Mouse (Mus musculus): Measurements from ENCODE around the gene Prom2.
A peak's percentile ranks its signal among the peaks of the same experiment; 100 is the strongest.

Prom2 gene

GRCm38 (mm10) chr2:127541185-127541584 is at the start of gene Prom2:
Gene Prom2, minus strand, starts transcription at chr2:127541467.
- no peak for DNase-seq (ENCODE audit: low read depth, low spot score)

GRCm38 (mm10) chr2:127590840-127591239 is 49.6 kb upstream of the Prom2 start:
- DNase-seq (ENCODE audit: low read depth, low spot score) = no peak

DNA sequence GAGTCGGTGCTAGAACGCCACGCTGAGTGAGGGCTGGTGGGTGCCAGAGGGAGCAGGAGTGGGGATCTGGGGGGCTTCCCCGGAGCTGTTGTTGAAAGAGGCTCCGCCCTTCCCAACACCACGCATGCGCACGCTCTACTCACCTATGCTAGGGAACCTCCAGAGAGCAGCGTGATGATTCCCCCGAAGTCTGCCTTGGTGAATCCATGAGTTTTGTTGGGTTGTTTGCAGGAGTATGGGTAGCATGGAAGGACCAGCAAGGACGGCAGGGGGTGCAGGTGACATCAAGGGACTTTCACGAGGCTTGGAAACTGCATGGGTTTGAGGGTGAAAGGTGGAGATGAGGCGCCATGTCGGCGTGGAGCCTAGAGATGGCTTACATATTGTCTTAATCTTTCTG is 48.9 kb upstream of the Prom2 start:
- no peak for DNase-seq (ENCODE audit: low read depth, low spot score)

- no peak for DNase-seq (ENCODE audit: low read depth, low spot score)
Measured at GRCm38 (mm10) chr2:127588897-127589296, 47.6 kb upstream of the Prom2 start.

GRCm38 (mm10) chr2:127587514-127587844 is 46.2 kb upstream of the Prom2 start:
- no peak for DNase-seq (ENCODE audit: low read depth, low spot score)

GRCm38 (mm10) chr2:127586694-127587513 is 45.6 kb upstream of the Prom2 start, which contains the start of the genes Zfp661 and Mrps5:
Gene Zfp661, minus strand, starts transcription at chr2:127587094.
Gene Mrps5, plus strand, starts transcription at chr2:127587222.
- DNase-seq (ENCODE audit: low read depth, low spot score) = peak; percentile 72

- DNase-seq (ENCODE audit: low read depth, low spot score) = peak; percentile 86
Measured at GRCm38 (mm10) chr2:127584436-127584858, 43.2 kb upstream of the Prom2 start.

- DNase-seq (ENCODE audit: low read depth, low spot score) = no peak
Measured at GRCm38 (mm10) chr2:127573322-127573721, 32.1 kb upstream of the Prom2 start.

DNA sequence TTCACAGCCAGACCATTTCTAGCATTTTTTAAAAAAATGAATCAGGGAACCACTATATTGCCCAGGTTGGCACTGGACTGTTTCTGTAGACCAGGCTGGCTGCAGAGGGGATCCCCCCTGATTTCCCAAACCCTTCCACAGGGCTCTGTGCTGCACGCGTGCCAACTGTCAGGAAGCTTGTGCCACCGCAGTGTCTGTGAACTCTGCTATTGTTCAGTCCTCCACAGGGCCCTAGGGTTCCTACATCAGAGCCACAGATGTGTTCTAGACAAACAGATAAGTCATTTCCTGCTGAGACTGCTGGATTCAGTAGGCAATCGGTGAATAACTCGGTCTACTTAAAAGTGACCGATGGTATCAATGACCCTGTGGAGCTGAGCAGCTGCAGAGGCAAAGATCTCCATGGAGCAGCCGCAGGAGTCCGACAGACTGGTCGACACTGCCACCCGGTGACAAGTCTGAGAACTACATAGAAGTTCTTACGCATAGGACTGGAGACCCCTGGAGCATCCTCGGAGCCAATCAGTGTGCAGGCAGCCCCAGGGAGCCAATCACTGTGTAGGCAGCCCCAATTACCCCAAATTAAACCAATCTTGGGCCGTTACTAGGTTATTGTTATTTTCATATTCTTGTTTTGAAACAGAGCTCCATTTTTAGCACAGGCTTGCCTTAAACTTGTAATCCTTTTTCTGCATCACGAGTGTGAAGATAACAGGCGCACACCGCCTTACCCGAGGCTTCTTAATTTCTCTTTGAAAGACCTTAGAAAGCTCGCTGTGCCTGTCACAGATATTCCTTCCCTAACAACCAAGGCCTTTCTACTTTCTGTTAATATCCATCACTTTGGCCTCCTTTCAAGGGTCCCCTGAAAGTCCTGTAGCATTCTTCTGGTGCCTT is 18.1 kb upstream of the Prom2 start:
- DNase-seq (ENCODE audit: low read depth, low spot score) = peak; percentile 87

- DNase-seq (ENCODE audit: low read depth, low spot score) = peak; percentile 10
Measured at GRCm38 (mm10) chr2:127551078-127551477, 9.8 kb upstream of the Prom2 start.

DNA sequence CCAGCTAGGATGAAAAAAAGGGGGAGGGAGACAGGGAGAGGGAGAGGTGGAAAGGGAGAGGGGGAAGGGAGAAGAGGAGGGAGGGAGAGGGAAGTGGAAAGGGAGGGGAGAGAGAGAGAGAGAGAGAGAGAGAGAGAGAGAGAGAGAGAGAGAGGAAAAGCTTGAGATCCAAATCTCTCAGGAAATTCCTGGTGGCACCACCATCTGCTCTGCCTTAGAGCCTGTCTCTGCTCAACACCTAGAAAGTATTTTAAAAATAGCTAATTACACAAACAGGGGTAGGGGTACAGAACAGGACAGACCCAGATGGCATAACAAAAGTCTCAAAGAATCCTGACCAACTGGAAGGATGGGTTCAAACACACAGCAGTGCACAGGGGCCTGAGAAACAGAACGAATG is 9.2 kb upstream of the Prom2 start:
- DNase-seq (ENCODE audit: low read depth, low spot score) = no peak

DNA sequence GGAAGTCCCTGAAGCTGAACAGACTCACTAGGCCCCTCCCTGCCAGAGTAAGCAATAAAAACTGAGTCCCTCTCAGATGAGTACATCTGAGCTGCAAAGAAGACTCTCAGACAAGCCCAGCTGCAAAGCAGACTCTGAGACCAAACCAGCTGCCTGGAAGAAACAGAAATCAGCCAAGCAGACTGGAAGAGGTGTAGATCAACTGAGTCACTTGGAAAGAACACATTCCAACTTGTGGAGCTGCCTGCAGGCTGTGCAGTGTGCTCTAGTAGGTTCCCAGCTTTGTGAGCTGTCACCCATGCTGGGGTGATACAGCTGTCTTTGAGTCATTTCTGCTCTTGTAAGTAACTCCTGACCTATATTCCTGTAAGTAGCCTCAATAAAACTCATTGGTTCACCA is 8.4 kb upstream of the Prom2 start:
- DNase-seq (ENCODE audit: low read depth, low spot score) = no peak

DNA sequence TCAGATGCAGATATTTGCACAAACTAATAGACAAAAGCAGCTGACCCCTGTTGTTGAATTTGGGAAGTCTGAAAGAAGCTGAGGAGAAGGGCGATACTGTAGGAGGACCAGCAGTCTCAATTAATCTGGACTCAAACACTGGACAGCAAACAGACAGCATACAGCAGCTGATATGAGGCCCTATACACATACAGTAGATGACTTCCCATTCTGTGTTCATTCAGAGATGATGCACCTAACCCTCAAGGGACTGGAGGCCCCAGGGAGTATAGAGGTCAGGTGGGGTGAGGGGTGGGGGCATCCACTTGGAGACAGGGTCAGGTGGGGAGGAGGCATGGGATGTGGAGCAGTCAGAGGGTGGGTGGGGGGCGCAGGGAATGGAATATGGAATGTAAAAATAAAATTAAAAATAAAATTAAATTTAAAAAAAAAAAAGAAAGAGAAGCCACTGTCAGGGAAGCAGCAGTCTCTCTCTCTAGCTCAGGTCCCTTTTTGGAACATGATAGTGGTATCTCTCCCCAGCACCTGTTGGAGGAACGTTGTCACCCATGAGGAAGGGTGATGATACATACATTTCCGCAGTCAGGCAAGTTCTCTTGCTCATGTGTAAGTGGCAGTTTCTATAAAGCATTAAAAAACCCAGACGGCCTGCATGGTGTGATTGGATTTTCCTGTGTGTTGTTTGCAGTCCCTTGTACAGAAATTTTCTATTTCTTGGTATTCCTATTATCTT is 7.2 kb upstream of the Prom2 start:
- DNase-seq (ENCODE audit: low read depth, low spot score) = no peak

DNA sequence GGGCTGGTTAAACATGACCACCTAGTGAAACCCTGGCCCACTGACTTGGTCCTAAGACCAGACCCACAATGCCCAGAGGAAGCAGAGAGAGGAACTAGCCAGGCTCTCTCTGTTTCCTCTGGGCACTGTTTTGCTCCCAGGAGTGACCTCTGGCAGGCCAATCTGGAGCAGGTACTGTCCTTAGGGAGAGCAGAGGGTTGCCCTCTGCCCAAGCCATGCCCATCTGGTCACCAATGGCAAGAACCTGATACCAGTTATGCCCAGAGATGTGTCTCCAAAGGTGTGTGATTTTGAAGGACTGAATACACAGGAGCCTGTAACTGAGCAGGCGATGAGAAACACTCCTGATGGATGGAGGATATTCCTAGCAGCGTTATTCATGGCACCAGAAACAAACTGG is 430 bp upstream of the Prom2 start:
- DNase-seq (ENCODE audit: low read depth, low spot score) = no peak

GRCm38 (mm10) chr2:127539494-127539893 is 1.8 kb downstream of the Prom2 start:
- no peak for DNase-seq (ENCODE audit: low read depth, low spot score)

DNA sequence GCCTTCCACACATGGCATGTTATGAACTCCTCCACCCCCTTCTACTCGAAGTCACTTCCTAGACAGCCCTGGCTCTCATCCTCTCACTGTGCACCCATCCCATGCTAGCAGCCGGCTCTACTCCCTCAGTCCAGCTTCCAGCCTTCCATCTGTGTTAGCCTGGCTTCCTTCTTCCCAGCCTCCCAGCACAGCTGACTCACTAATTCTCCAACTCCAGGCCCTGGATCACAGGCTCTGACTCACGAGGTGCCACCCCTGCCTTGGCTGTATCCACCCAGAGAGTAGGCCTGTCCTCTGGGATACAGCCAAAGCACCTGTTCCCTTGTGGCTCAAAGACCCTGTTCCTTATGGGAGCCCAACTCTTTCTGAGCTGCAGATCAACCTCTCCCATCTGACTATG is 3.7 kb downstream of the Prom2 start:
- no peak for DNase-seq (ENCODE audit: low read depth, low spot score)

- no peak for DNase-seq (ENCODE audit: low read depth, low spot score)
Measured at GRCm38 (mm10) chr2:127535363-127535762, 5.9 kb downstream of the Prom2 start.

DNA sequence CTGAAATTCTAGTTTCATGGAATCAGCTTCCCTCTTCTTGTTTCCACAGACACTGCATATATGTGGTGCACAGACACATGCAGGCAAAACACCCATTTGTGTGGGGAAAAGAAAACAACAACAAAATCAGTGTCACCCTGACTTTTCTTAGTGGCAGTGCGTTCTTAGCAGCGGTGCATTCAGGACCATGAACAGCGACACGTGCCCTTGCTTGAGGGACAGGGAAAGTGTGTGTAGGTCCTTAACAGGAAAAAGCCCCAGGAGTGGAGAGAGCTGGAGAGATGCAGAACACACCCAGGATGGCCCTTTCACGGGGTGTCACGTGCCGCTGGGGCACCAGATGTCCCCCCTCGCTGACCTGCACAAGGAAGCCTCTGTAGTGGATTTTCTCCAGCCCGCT is 8.9 kb downstream of the Prom2 start:
- no peak for DNase-seq (ENCODE audit: low read depth, low spot score)

- DNase-seq (ENCODE audit: low read depth, low spot score) = no peak
Measured at GRCm38 (mm10) chr2:127531592-127531991, 9.7 kb downstream of the Prom2 start.

- no peak for DNase-seq (ENCODE audit: low read depth, low spot score)
Measured at GRCm38 (mm10) chr2:127530418-127530817, 10.8 kb downstream of the Prom2 start.

DNA sequence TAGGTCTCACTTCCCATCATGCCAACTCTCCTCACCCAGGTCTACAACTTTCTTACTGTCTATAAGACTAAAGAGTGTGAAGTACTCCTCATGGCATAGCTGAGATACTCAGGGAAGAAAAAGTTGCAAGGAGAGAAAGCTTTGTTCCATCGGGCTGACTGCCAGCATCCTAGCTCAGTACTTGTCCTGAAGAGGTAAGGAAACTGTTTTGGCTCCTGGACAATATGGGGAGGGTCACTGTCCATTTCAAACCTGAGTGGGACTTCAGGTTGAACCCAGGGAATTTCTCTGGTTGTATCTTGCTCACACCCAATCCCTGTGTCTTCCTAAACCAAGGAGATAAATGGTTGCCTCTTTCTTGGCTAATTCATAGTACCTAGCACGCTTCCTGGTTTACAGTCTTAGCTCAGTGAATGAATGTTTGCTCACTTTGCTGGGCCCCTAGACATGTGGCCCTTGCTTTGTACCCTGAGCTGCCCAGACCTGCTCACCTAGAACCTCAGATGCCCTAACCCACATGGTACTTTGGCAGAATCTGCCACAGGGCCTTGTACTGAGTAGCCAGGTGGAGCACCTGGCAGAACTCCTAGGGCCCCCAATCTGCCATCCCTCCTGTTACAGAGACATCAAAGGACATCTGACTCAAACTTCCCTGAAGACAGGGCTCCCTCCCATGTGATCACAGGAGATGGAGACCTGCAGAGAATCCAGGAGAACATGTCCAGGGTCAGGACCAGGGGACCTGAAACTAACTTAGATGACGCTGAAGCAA is 16.1 kb downstream of the Prom2 start:
- no peak for DNase-seq (ENCODE audit: low read depth, low spot score)

Measured in brain, embryonic 18.5 days (tissue).